Mouse (Mus musculus) lung, embryonic 16.5 days (tissue): ENCODE measurements around the gene Amigo3. TPM values are rescaled to one million over a fixed set of nuclear protein-coding genes. Genes with fewer than 3 reads are reported as not detected.
"Not testable (repeated sequence)": the region's sequence is repeated elsewhere in the genome, so short reads cannot be mapped to it uniquely, and the experiment has no call there.

ENCODE experiments used
- ATAC-seq: fragments of 200-750 bp; cut with Nextera tagmentation; 2 replicates; pipeline ENCODE4 v1.8.0; 2017; ENCODE audit warnings: low read depth, mild to moderate bottlenecking, moderate library complexity
- H3K27ac ChIP-seq: fragments of 300-500 bp; sonication (generic); 2 replicates; pipeline ENCODE4 v1.5.1; 2014; ENCODE audit warnings: mild to moderate bottlenecking, control low read depth, low read length
- H3K27me3 ChIP-seq: fragments of 300-500 bp; sonication (generic); 2 replicates; pipeline ENCODE4 v1.6.1; 2014; ENCODE audit warnings: low read depth, low read length, mixed read lengths; ENCODE audit not compliant: control insufficient read depth, insufficient read depth
- H3K36me3 ChIP-seq: fragments of 300-500 bp; sonication (generic); 2 replicates; pipeline ENCODE4 v1.6.1; 2014; ENCODE audit warnings: low read length; ENCODE audit not compliant: control insufficient read depth, insufficient read depth
- H3K4me1 ChIP-seq: fragments of 300-500 bp; sonication (generic); replicated peaks from 2 replicates; pipeline ENCODE4 v1.6.1; 2014; ENCODE audit warnings: low read length, mixed read lengths; ENCODE audit not compliant: control insufficient read depth, insufficient read depth
- H3K4me2 ChIP-seq: fragments of 300-500 bp; sonication (generic); 2 replicates; pipeline ENCODE4 v1.6.1; 2014; ENCODE audit warnings: low read depth, low read length, control low read depth
- H3K4me3 ChIP-seq: fragments of 300-500 bp; sonication (generic); 2 replicates; pipeline ENCODE4 v1.5.1; 2014; ENCODE audit warnings: mild to moderate bottlenecking, low read length, control low read depth
- H3K9ac ChIP-seq: fragments of 300-500 bp; sonication (generic); 2 replicates; pipeline ENCODE4 v1.6.1; 2014; ENCODE audit warnings: low read length, control low read depth
- H3K9me3 ChIP-seq: fragments of 300-500 bp; sonication (generic); 2 replicates; pipeline ENCODE4 v1.6.1; 2016; ENCODE audit warnings: low read length; ENCODE audit not compliant: control insufficient read depth
- WGBS: fragments of 180-500 bp; shearing (Covaris S2); extraction: QIAGEN DNeasy Blood & Tissue Kit; methylation state at CpG from one replicate; pipeline ENCODE4 v1.1.7; 2014; 5-methylcytosine and 5-hydroxymethylcytosine counted together
- polyA plus RNA-seq: library from polyadenylated mRNA; unstranded; fragments of >200 nt; fragmentation: Nextera tagmentation; extraction: Ambion mirVana; gene quantifications from 2 replicates; pipeline ENCODE4 v1.2.1, GENCODE M21; 2015

Amigo3 gene
- 2.5 and 3.0 TPM in 2 replicates for polyA plus RNA-seq

DNA sequence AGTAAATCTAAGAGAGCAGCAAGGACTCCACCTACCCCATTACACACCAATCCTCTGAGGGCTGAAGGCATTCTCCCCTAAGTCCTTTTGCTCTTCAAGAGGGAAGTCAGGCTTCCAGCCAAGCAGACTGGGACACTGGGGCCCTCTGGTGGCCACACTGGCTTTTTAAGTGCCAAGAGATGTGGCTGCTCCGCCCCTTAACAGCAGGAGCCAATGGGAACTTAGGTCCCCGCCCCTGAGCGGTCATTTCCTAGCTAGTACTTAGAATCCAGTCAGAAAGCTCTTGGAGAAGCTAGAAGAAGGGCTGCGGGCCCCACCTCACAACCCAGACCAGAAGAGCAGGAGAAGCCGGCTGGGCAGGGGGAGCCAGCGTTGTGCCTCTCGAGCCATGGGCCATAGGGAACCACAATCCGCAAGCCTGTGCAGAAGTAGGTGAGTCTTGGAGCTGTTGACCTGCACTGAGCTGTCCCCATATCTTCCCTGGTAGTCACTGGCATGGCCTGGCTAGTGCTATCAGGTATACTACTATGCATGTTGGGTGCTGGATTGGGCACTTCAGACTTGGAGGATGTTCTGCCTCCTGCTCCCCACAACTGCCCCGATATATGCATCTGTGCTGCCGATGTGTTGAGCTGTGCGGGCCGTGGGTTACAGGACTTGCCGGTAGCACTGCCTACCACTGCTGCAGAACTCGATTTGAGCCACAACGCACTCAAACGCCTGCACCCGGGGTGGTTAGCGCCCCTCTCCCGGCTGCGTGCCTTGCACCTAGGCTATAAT, at the start of gene Amigo3:
Gene Amigo3, plus strand, starts transcription at position 275 of the 780 bp plus-strand sequence.
- no peaks in the 10 kb centered on the region for H3K9me3 ChIP-seq
- ATAC-seq = peak; percentile 76
- peak within 1 kb of the TSS; percentile 25; the same call in 1 of the 2 replicates for H3K4me3 ChIP-seq
- peak within 1 kb of the TSS; percentile 42 for H3K4me2 ChIP-seq
- peak within 1 kb of the TSS; percentile 36 for H3K27ac ChIP-seq
- H3K27me3 ChIP-seq = no peaks in the 10 kb centered on the region
- peaks cover 14% of the 10 kb centered on the region for H3K36me3 ChIP-seq
- 48% methylated on average over 20 of the region's 20 CpGs for WGBS
- H3K4me1 ChIP-seq = peaks cover 28% of the 10 kb centered on the region
- peak within 1 kb of the TSS; percentile 50 for H3K9ac ChIP-seq

DNA sequence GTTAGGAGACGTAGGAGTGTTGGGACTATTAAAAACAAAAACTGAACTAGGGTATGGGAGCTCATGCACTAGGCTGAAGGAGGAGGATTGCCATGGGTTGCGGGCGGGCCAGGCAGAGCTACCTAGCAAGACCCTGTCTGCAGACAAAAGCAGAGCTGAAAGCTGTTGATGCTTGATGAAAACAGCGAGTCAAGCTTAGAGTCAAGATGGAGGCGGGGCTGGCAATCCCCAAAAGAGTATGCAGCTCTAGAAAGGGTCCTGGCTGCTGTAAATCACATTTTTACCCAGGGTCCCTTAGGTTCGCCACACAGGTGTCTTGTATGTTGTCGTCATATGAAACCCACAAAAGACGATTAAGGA, 49.4 kb upstream of the Amigo3 start:
- Histone ChIP-seq H3K4me2 (peak overlapping the region; percentile 66), H3K36me3 (no peaks in the 10 kb centered on the region), H3K27me3 (no peaks in the 10 kb centered on the region), H3K4me3 (peak overlapping the region; percentile 99), H3K27ac (peak overlapping the region; percentile 94), H3K9me3 (no peaks in the 10 kb centered on the region), H3K4me1 (peaks cover 19% of the 10 kb centered on the region), H3K9ac (peak overlapping the region; percentile 100)
- 13% methylated on average over 8 of the region's 8 CpGs for WGBS
- no peak for ATAC-seq

DNA sequence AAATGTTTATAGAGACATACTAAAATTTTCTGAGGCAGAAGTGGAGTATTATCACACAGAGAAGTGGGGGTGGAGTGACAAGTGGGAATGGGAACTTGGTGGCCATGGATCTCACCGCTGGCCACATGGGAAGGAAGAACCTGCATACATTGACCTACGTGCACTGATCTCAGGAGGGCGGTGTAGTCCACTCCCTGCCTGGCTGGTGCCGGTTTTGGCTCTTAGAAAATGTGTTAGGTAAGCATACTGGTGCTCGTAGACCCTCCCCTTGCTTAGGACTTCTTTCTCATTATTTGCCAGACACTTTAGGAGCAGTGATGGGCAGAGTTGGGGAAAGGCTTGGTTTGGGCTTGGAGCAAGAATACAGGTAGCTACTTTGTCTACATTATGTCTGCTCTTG, 44.9 kb upstream of the Amigo3 start:
- WGBS = 79% methylated on average over 5 of the region's 5 CpGs
- Histone ChIP-seq H3K27me3 (no peaks in the 10 kb centered on the region), H3K9me3 (peaks cover 2% of the 10 kb centered on the region; the same call in 1 of the 2 replicates), H3K4me3 (no peak overlapping the region), H3K36me3 (peaks cover 7% of the 10 kb centered on the region; the same call in 1 of the 2 replicates), H3K9ac (no peak overlapping the region), H3K27ac (no peak overlapping the region), H3K4me2 (no peak overlapping the region), H3K4me1 (peaks cover 12% of the 10 kb centered on the region)
- no peak for ATAC-seq

DNA sequence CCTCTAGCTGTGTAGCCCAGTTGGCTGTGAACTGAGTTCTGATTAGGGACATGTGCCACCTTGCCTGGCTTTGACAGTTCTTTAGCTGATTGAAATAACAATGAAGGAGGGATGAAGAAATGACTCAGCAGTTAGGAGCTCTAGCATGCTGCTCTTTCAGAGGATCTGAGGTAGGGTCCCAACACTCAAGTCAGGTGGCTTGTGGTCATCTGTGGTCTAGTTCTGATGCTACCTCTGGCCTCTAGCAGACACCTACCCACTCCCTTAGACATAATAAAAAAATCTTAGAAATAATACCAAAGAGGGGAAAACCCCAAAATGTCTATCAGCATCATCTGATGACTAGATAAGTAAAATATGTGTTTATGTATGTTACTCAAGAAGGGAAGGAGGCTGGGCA, 42.6 kb upstream of the Amigo3 start:
- H3K27me3 ChIP-seq = no peaks in the 10 kb centered on the region
- H3K9ac ChIP-seq = no peak overlapping the region
- peaks cover 10% of the 10 kb centered on the region; the same call in 1 of the 2 replicates for H3K36me3 ChIP-seq
- peaks cover 2% of the 10 kb centered on the region; the same call in 1 of the 2 replicates for H3K9me3 ChIP-seq
- no peak overlapping the region for H3K4me2 ChIP-seq
- no peak for ATAC-seq
- no peak overlapping the region for H3K27ac ChIP-seq
- peaks cover 5% of the 10 kb centered on the region; the same call in 1 of the 2 replicates for H3K4me1 ChIP-seq
- no peak overlapping the region for H3K4me3 ChIP-seq

DNA sequence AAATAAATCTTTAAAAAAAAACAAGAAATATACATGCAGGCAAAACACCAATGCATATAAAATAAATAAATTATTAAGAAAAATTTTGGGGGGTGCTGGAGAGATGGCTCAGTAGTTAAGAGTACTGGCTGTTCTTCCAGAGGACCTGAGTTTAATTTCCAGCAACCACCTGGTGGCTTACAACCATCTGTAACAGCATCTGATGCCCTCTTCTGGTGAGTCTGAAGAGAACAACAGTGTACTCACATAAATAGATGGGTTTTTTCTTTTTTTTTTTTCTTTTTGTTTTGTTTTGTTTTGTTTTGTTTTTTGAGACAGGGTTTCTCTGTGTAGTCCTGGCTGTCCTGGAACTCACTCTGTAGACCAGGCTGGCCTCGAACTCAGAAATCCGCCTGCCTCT, 39.4 kb upstream of the Amigo3 start:
- H3K27ac ChIP-seq, ATAC-seq, H3K27me3 ChIP-seq, H3K4me1 ChIP-seq, H3K9ac ChIP-seq, H3K4me2 ChIP-seq, H3K4me3 ChIP-seq, H3K9me3 ChIP-seq: not testable (repeated sequence)
- peaks cover 15% of the 10 kb centered on the region for H3K36me3 ChIP-seq
- WGBS = 92% methylated on average over 2 of the region's 2 CpGs

DNA sequence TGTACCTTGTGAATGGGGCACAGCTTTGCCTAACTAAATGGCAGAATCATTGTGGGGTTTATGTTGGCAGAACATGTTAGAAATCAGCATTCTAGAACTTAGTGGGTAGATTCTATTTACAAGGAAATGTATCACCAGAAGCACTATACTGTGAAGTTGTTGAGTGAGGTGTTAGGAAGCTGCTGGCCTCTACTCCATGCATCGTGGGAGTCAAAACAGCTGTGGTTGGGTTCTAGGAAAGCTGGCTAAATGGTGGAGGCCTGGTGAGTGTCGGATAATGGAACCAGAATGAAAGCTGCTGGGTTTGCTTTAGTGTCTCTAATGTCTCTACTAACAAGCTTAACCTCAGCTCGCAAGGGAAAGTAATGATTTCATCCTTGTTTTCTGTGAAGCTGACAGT, 35.8 kb upstream of the Amigo3 start:
- ATAC-seq = no peak
- Histone ChIP-seq H3K4me1 (no peaks in the 10 kb centered on the region), H3K9ac (no peak overlapping the region), H3K4me3 (no peak overlapping the region), H3K27ac (no peak overlapping the region), H3K27me3 (no peaks in the 10 kb centered on the region), H3K9me3 (peaks cover 2% of the 10 kb centered on the region; the same call in 1 of the 2 replicates), H3K36me3 (peaks cover 12% of the 10 kb centered on the region), H3K4me2 (no peak overlapping the region)
- WGBS = 85% methylated on average over 3 of the region's 3 CpGs

DNA sequence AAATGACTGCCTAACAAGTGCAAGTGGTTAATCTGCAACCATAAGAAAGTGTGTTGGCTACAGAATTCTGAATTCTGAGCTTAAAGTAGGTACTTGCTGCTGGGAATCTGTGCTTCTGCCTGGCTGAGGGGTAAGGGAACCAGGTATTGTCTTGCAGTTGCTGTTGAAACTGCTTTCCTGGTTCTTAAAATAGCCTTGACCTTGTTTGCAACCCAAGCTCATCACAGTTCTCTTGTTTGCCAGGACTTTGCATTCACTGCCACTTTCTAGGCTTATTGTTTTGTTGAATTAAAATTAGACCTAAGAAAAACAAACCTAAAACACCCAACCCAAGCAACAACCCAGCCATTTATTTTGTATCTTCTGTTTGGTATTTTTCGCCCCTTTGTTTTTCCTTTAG, 32.2 kb upstream of the Amigo3 start:
- WGBS = 88% methylated on average over 1 of the region's 1 CpGs
- Histone ChIP-seq H3K27ac (no peak overlapping the region), H3K4me3 (no peak overlapping the region), H3K36me3 (peaks cover 17% of the 10 kb centered on the region), H3K4me2 (no peak overlapping the region), H3K4me1 (no peaks in the 10 kb centered on the region), H3K9ac (no peak overlapping the region), H3K9me3 (no peaks in the 10 kb centered on the region), H3K27me3 (no peaks in the 10 kb centered on the region)
- ATAC-seq = no peak

DNA sequence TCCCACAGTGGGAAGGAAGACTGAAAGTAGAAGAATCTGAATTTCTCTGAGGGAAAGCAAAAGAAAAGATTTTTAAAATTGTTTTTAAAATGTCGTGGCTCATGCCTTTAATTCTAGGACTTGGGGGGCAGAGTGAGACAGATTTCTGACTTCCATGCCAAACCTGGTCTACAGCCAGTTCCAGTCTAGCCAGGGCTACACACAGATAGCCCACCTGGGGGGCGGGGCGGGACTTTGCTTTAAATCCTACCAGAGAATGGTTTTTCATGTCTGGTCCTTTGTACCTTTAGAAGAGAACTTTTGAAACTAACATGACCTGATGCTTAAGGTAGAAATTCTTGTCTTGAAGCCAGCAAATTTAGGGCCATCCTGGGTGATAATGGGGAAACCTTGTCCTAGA, 29.7 kb upstream of the Amigo3 start:
- Histone ChIP-seq H3K9me3 (0 out of 2 replicates have a peak, but pooled peaks cover 2% of the 10 kb centered on the region), H3K27me3 (no peaks in the 10 kb centered on the region), H3K9ac (no peak overlapping the region), H3K4me1 (no peaks in the 10 kb centered on the region), H3K27ac (no peak overlapping the region), H3K36me3 (peaks cover 32% of the 10 kb centered on the region), H3K4me2 (no peak overlapping the region), H3K4me3 (no peak overlapping the region)
- no peak for ATAC-seq
- WGBS = 82% methylated on average over 3 of the region's 3 CpGs

DNA sequence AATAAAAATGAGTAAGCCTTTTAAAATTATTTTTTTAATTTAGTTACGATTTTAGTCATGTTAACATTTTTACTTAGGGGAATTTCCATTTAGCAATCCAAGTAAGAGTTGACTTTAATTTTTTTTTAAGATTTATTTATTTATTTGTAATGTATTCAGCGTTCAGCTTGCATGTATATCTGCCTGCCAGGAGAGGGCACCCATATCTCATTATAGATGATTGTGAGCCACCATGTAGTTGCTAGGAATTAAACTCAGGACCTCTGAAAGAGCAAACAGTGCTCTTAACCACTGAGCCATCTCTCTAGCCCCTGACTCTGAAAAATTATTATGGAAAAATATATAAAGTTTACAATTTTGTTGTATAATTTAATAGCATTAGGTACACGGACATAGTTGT, 26.4 kb upstream of the Amigo3 start:
- H3K36me3 ChIP-seq = peaks cover 36% of the 10 kb centered on the region
- WGBS = 85% methylated on average over 3 of the region's 3 CpGs
- 0 out of 2 replicates have a peak, but pooled peaks cover 2% of the 10 kb centered on the region for H3K9me3 ChIP-seq
- H3K9ac ChIP-seq = no peak overlapping the region
- H3K4me2 ChIP-seq = no peak overlapping the region
- H3K27me3 ChIP-seq = no peaks in the 10 kb centered on the region
- H3K4me1 ChIP-seq = no peaks in the 10 kb centered on the region
- no peak for ATAC-seq
- no peak overlapping the region for H3K4me3 ChIP-seq
- H3K27ac ChIP-seq = no peak overlapping the region
